Mouse (Mus musculus) heart, adult 2 months (tissue): ENCODE results near the gene Acsl4.

Experiments
- CTCF ChIP-seq: fragments of 200-600 bp; IDR thresholded peaks from 2 replicates; pipeline ENCODE4 v1.8.1; 2022; ENCODE audit warnings: antibody characterized with exemption, mild to moderate bottlenecking, moderate library complexity
- POLR2A ChIP-seq: fragments of 200-500 bp; IDR thresholded peaks from 2 replicates; pipeline ENCODE4 v1.6.1; 2011; ENCODE audit warnings: mild to moderate bottlenecking, low read depth, low read length, control low read depth; ENCODE audit not compliant: insufficient read depth

DNA sequence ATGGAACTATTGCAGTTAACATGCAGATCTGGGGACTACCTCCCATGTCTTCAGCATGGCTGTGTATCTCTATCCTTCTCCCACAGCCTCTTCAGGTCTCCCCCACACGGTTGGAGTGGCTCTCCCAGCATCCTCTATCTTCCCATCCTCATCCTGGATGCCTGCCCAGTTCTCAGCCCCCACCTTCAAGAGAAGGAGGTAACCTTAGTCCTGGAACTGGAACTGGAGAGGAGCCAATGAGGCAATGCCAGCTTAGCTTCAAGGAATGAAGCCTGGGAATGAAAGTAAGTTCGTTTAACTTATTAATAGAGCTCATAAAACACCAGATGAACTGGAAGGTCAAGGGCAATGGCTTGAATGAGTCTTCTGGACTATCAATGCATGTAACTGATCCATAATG lies 86.9 kb downstream of the Acsl4 start:
- TF ChIP-seq POLR2A (no peak), CTCF (no peak)
